Mouse (Mus musculus) MEL (cell line): ENCODE measurements at regions not wholly inside any gene's neighbourhood (a gene's known extent, or its start where the extent isn't known, plus 50 kb on each side); places are given as distances from the start of the nearest gene placed in this dataset.

Experiments used
- DNase-seq: peaks from one replicate; pipeline ENCODE4 v3.0.0; 2011; ENCODE audit warnings: low read depth, low spot score
- H3K27ac ChIP-seq: 2 replicates; pipeline ENCODE4 v1.5.1; 2012; ENCODE audit warnings: low read depth, mild to moderate bottlenecking, control low read depth, low read length, moderate library complexity; ENCODE audit not compliant: control insufficient read depth
- H3K27me3 ChIP-seq, 2 experiments: fragments of 150-350 bp in 1 of 2; sonication (generic) in 1 of 2; 2 replicates each; pipeline ENCODE4 v1.6.1; 2012; ENCODE audit warnings: low read length in 2 of 2, mild to moderate bottlenecking in 2 of 2, improper control_type of control experiment in 1 of 2, moderate library complexity in 1 of 2; ENCODE audit not compliant: insufficient read depth in 2 of 2, control insufficient read depth in 1 of 2
- H3K36me3 ChIP-seq, 2 experiments: 2 replicates each; pipeline ENCODE4 v1.6.1; 2012 to 2014; ENCODE audit warnings: low read length in 2 of 2, improper control_type of control experiment in 1 of 2, inconsistent platforms in 1 of 2, mild to moderate bottlenecking in 1 of 2; ENCODE audit not compliant: insufficient read depth in 2 of 2, control insufficient read depth in 1 of 2
- H3K4me1 ChIP-seq, 2 experiments: fragments of 150-350 bp in 1 of 2; sonication (generic) in 1 of 2; 2 replicates each; pipeline ENCODE4 v1.6.1; 2012; ENCODE audit warnings: low read length in 2 of 2, improper control_type of control experiment in 1 of 2, mild to moderate bottlenecking in 1 of 2; ENCODE audit not compliant: insufficient read depth in 2 of 2, control insufficient read depth in 1 of 2
- H3K4me3 ChIP-seq, 2 experiments: fragments of 150-350 bp in 1 of 2; sonication (generic) in 1 of 2; 2 replicates each; pipeline ENCODE4 v1.5.1; 2012; ENCODE audit warnings: low read depth in 2 of 2, low read length in 2 of 2, mild to moderate bottlenecking in 2 of 2, moderate library complexity in 2 of 2, control low read depth in 1 of 2, improper control_type of control experiment in 1 of 2; ENCODE audit not compliant: control insufficient read depth in 1 of 2, insufficient read depth in 1 of 2
- H3K79me2 ChIP-seq: 2 replicates; pipeline ENCODE4 v1.6.1; 2012; ENCODE audit warnings: mild to moderate bottlenecking, low read length, moderate library complexity; ENCODE audit not compliant: control insufficient read depth, poor library complexity, insufficient read depth
- H3K9ac ChIP-seq: 2 replicates; pipeline ENCODE4 v1.6.1; 2012; ENCODE audit warnings: low read depth, mild to moderate bottlenecking, control low read depth, low read length, moderate library complexity; ENCODE audit not compliant: control insufficient read depth, poor library complexity, severe bottlenecking
- H3K9me3 ChIP-seq: fragments of 150-350 bp; sonication (generic); replicated peaks from 2 replicates; pipeline ENCODE4 v1.6.1; 2012; ENCODE audit warnings: mild to moderate bottlenecking, low read length, improper control_type of control experiment, moderate library complexity; ENCODE audit not compliant: insufficient read depth
- BHLHE40 ChIP-seq: IDR thresholded peaks from 2 replicates; pipeline ENCODE4 v1.6.1; 2012; ENCODE audit warnings: low read depth, mild to moderate bottlenecking, inconsistent platforms, low read length, improper control_type of control experiment, borderline replicate concordance
- ETS1 ChIP-seq: IDR thresholded peaks from 2 replicates; pipeline ENCODE4 v1.6.1; 2012; ENCODE audit warnings: low read depth, mild to moderate bottlenecking, inconsistent platforms, low read length, improper control_type of control experiment, moderate library complexity
- GABPA ChIP-seq: IDR thresholded peaks from 2 replicates; pipeline ENCODE4 v1.6.1; 2012; ENCODE audit warnings: low read depth, mild to moderate bottlenecking, inconsistent platforms, low read length, improper control_type of control experiment, moderate library complexity
- KAT2A ChIP-seq: conservative IDR thresholded peaks from 2 replicates; pipeline ENCODE4 v1.6.1; 2012; ENCODE audit warnings: low read depth, low read length, improper control_type of control experiment, inconsistent platforms
- MAFK ChIP-seq: IDR thresholded peaks from 2 replicates; pipeline ENCODE4 v1.6.1; 2011; ENCODE audit warnings: low read depth, mild to moderate bottlenecking, low read length, improper control_type of control experiment, borderline replicate concordance
- MAX ChIP-seq: IDR thresholded peaks from 2 replicates; pipeline ENCODE4 v1.6.1; 2011; ENCODE audit warnings: low read length, improper control_type of control experiment
- MAZ ChIP-seq: IDR thresholded peaks from 2 replicates; pipeline ENCODE4 v1.6.1; 2012; ENCODE audit warnings: low read depth, mild to moderate bottlenecking, inconsistent platforms, low read length, improper control_type of control experiment
- MEF2A ChIP-seq: IDR thresholded peaks from 2 replicates; pipeline ENCODE4 v1.6.1; 2014; ENCODE audit warnings: low read depth, mild to moderate bottlenecking, inconsistent platforms, low read length, improper control_type of control experiment; ENCODE audit not compliant: poor library complexity, insufficient replicate concordance, severe bottlenecking; ENCODE audit errors: extremely low read depth
- SIN3A ChIP-seq: IDR thresholded peaks from 2 replicates; pipeline ENCODE4 v1.6.1; 2012; ENCODE audit warnings: low read length, improper control_type of control experiment, inconsistent platforms
- SMC3 ChIP-seq: IDR thresholded peaks from 2 replicates; pipeline ENCODE4 v1.6.1; 2011; ENCODE audit warnings: low read depth, low read length, improper control_type of control experiment
- USF1 ChIP-seq: IDR thresholded peaks from 2 replicates; pipeline ENCODE4 v1.6.1; 2014; ENCODE audit warnings: low read depth, mild to moderate bottlenecking, inconsistent platforms, low read length, improper control_type of control experiment, moderate library complexity
- USF2 ChIP-seq, 2 experiments: IDR thresholded peaks; 2 replicates each; pipeline ENCODE4 v1.6.1; 2011 to 2012; ENCODE audit warnings: improper control_type of control experiment in 2 of 2, low read length in 2 of 2, borderline replicate concordance in 1 of 2, inconsistent platforms in 1 of 2, low read depth in 1 of 2, mild to moderate bottlenecking in 1 of 2; ENCODE audit not compliant: insufficient read depth in 1 of 2
- ZNF384 ChIP-seq: IDR thresholded peaks from 2 replicates; pipeline ENCODE4 v1.6.1; 2012; ENCODE audit warnings: low read depth, mild to moderate bottlenecking, inconsistent platforms, low read length, improper control_type of control experiment

GRCm38 (mm10) chr13:111373281-111373680 is 116.6 kb downstream of the Gpbp1 start:
- Histone ChIP-seq H3K79me2 (no peaks in the 10 kb centered on the region), H3K4me3 (no peak overlapping the region)
- TF ChIP-seq SIN3A: no peak
- no peak for TF ChIP-seq SMC3
- TF ChIP-seq MAFK: no peak
- TF ChIP-seq BHLHE40: no peak
- no peak for TF ChIP-seq ETS1
- TF ChIP-seq MEF2A: no peak
- TF ChIP-seq KAT2A: no peak
- no peak for TF ChIP-seq ZNF384
- no peak for TF ChIP-seq MAX
- no peak for TF ChIP-seq GABPA
- no peak for TF ChIP-seq MAZ
- TF ChIP-seq USF2 (IDR thresholded peaks at IDR 0.05; ENCODE audit: borderline replicate concordance in 1 of 2, insufficient read depth in 1 of 2, low read depth in 1 of 2, low read length in 2 of 2): no peak
- TF ChIP-seq, all 39 proteins: peak for 0
- H3K9me3 ChIP-seq: no peaks in the 10 kb centered on the region
- no peak for DNase-seq
- H3K27ac ChIP-seq: no peak overlapping the region
- H3K27me3 ChIP-seq: no peaks in the 10 kb centered on the region; a peak in 1 of 4 replicates
- H3K36me3 ChIP-seq: no peaks in the 10 kb centered on the region
- no peak overlapping the region for H3K9ac ChIP-seq
- H3K4me1 ChIP-seq: no peaks in the 10 kb centered on the region

GRCm38 (mm10) chr13:111373801-111374200 is 116.1 kb downstream of the Gpbp1 start:
- H3K4me1 ChIP-seq: no peaks in the 10 kb centered on the region
- H3K27ac ChIP-seq: no peak overlapping the region
- no peak for DNase-seq
- TF ChIP-seq BHLHE40 (no peak), USF1 (no peak)
- H3K4me3 ChIP-seq: no peak overlapping the region
- no peaks in the 10 kb centered on the region; a peak in 1 of 4 replicates for H3K27me3 ChIP-seq
- no peaks in the 10 kb centered on the region for H3K36me3 ChIP-seq
- no peaks in the 10 kb centered on the region for H3K79me2 ChIP-seq
- no peaks in the 10 kb centered on the region for H3K9me3 ChIP-seq
- H3K9ac ChIP-seq: no peak overlapping the region
